Mouse (Mus musculus) myocyte (in vitro differentiated cells): ENCODE results near the gene Bcl9l.

ENCODE experiments used
- E2F4 ChIP-seq: IDR thresholded peaks from one replicate; pipeline ENCODE4 v1.6.1; 2011; ENCODE audit warnings: mild to moderate bottlenecking, control low read depth, moderate library complexity; ENCODE audit not compliant: insufficient read depth
- MAX ChIP-seq: IDR thresholded peaks from one replicate; pipeline ENCODE4 v1.6.1; 2011; ENCODE audit warnings: low read depth, mild to moderate bottlenecking, control low read depth
- MYOD1 ChIP-seq, 3 experiments: IDR thresholded peaks; one replicate each; pipeline ENCODE4 v1.6.1; 2011; ENCODE audit warnings: control low read depth in 2 of 3, low read depth in 2 of 3, mild to moderate bottlenecking in 2 of 3, moderate library complexity in 1 of 3; ENCODE audit not compliant: insufficient read length in 2 of 3, control insufficient read depth in 1 of 3
- MYOG ChIP-seq, 3 experiments: IDR thresholded peaks; one replicate each; pipeline ENCODE4 v1.6.1; 2011; ENCODE audit warnings: control low read depth in 2 of 3, low read depth in 2 of 3, mild to moderate bottlenecking in 2 of 3; ENCODE audit not compliant: insufficient read length in 2 of 3, control insufficient read depth in 1 of 3, insufficient read depth in 1 of 3
- POLR2A ChIP-seq: IDR thresholded peaks from one replicate; pipeline ENCODE4 v1.6.1; 2011; ENCODE audit warnings: low read depth, mild to moderate bottlenecking, control low read depth, moderate library complexity; ENCODE audit not compliant: insufficient read length
- SRF ChIP-seq: IDR thresholded peaks from one replicate; pipeline ENCODE4 v1.6.1; 2011; ENCODE audit warnings: low read depth; ENCODE audit not compliant: control insufficient read depth, insufficient read length
- TCF12 ChIP-seq: IDR thresholded peaks from one replicate; pipeline ENCODE4 v1.6.1; 2011; ENCODE audit warnings: mild to moderate bottlenecking, control low read depth; ENCODE audit not compliant: poor library complexity, insufficient read depth, severe bottlenecking
- USF1 ChIP-seq: IDR thresholded peaks from one replicate; pipeline ENCODE4 v1.6.1; 2011; ENCODE audit warnings: low read depth, mild to moderate bottlenecking, control low read depth, moderate library complexity

GRCm38 (mm10) chr9:44488855-44489381 is 6.3 kb downstream of the Bcl9l start:
- TF ChIP-seq POLR2A (no peak), USF1 (no peak), MAX (no peak), TCF12 (no peak), MYOD1 (IDR thresholded peaks at IDR 0.05; ENCODE audit: control insufficient read depth in 1 of 3, insufficient read length in 2 of 3, low read depth in 2 of 3) (no peak), MYOG (IDR thresholded peaks at IDR 0.05; ENCODE audit: control insufficient read depth in 1 of 3, insufficient read depth in 1 of 3, insufficient read length in 2 of 3, low read depth in 2 of 3) (no peak), SRF (no peak), E2F4 (no peak)
